Mouse (Mus musculus) duodenum, adult 2 months (tissue): Measurements from ENCODE around the gene Ccdc80. TPM values are rescaled to one million over a fixed set of nuclear protein-coding genes. Genes with fewer than 3 reads are reported as not detected.

Source experiments
- polyA plus RNA-seq: library from polyadenylated mRNA; depleted of rRNA; stranded (reverse); fragments of >200 nt; gene quantifications from 2 replicates; pipeline ENCODE4 v1.2.3, GENCODE M21; 2012; ENCODE audit warnings: low replicate concordance; rRNA removed

Gene Ccdc80
- 4.7 and 4.8 TPM in 2 replicates for polyA plus RNA-seq

DNA sequence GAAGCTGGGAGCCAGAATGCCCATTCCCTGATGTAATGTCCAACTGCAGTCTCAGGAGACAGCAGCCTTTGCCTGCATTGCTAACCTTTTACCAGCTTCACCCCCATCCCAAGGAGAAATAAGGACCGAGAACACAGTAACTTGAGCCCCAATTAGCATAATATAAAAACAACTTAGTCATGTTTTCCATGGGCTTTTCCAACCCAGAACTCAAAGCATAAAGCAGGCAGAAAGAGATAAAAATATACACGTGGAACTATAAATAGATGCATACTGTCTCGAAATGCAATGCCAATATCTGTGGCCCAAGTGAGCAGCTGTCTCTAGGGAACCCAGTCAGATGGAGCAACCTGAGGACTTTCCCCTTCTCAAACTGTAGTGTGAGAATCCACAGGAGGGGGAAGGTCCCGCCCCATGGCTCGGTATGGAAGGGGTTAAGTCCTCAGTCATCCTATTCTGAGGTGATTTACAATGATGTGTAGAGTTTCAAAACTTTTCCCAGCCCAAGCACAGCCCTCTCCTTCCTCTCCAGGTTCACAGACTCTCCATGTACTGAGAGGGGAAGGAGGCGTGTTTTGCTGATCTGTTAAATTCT is at the start of gene Ccdc80:
Gene Ccdc80, plus strand, starts transcription at position 266 of the 595 bp plus-strand sequence.

DNA sequence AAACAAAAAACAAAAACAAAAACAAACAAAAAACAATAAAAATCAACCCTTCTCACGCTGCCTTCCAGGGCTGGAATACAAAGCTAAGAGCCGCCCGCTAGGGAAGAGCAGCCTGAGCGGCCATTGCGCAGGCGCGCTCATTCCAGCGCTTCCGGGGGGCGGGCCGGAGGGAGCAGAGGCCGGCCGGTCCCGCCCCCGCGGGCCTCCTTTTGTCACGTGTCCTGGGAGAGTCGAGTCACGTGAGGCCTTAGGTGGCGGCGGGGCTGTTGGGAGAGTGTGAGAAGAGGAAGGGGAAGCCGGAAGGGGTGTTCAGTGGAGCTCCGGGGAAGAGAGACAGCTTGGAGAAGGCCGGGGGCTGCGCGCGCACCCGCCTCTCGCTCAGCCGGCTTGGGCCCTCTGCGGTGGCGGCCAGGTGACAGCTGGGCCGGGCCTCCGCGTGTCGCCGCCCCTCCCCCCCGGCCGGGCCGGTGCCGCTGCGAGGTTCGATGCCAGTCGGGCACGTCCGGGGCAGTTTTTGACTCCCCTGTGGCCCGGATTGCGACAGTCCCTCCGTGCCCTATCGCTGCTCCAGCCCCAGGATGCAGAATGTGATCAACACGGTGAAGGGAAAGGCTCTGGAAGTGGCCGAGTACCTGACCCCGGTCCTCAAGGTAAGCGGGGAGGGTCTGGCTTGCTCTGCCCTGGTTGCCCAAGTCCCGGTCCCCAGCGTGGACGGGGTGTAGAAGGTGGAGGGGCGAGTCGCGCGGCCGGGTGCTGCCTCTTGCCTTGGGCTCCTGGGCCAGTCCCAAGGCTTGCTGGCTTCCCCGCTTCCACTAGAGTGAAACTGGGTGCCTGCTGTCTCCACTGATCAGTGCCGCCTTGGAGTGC is 65.6 kb downstream of the Ccdc80 start, which contains the start of the genes Slc35a5 and Atg3:
Gene Slc35a5, minus strand, starts transcription at position 185 of the 867 bp plus-strand sequence.
Gene Atg3, plus strand, starts transcription at position 264 of the 867 bp plus-strand sequence.

Other genes starting within 250 kb of the Ccdc80 start
- gene Cd200r2, start 226.3 kb upstream of the Ccdc80 start, polyA plus RNA-seq = 0.57 TPM in 1 of 2 replicates, not detected in the other
- not detected in 2 replicates for gene Cd200r3, start 149.7 kb upstream of the Ccdc80 start, polyA plus RNA-seq
- gene Slc35a5, start 65.3 kb downstream of the Ccdc80 start, polyA plus RNA-seq = 3.9 and 4.6 TPM in 2 replicates
- gene Atg3, start 65.4 kb downstream of the Ccdc80 start, polyA plus RNA-seq = 22.2 and 51.8 TPM in 2 replicates
- 0.11 and 0.16 TPM in 2 replicates for gene Btla, start 130.9 kb downstream of the Ccdc80 start, polyA plus RNA-seq